ENCODE assay signal across 8 mouse cellular contexts in the genomic region with DNA sequence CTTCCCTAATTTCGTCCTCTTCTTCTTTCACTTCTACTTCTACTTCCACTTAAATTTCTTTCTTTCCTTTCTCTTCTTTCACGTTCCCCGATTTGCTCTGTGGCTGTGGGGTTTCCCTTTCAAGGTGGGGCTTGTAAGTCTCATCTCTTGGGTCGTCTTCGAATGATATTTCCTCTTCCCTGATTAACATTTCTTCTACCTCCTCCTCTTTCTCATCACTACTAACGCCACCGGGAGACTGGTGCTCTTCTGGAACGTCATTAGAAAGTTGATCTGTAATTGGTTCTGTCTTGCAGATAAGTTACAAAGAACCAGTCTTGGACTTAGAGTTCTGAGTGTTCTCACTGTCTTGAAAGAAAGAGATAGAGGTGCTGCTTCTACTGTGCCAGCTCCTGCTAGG. TPM values are rescaled to one million over a fixed set of nuclear protein-coding genes. Genes with fewer than 3 reads are reported as not detected.
DNase-seq lines count a peak whose midpoint lies in the region; ATAC-seq and TF ChIP-seq lines count a peak whose summit lies in the region.

No protein-coding gene starts in this region.

- peaks cover 0 to 2% of the 10 kb centered on the region in 2 experiments; a peak in 3 of 4 replicates for H3K27me3 ChIP-seq in MEL (ENCODE audit: control insufficient read depth in 1 of 2, insufficient read depth in 2 of 2, low read length in 2 of 2)
- peaks cover 7% of the 10 kb centered on the region; the same call in 1 of the 2 replicates for H3K27me3 ChIP-seq in hindbrain, embryonic 11.5 days (ENCODE audit: control insufficient read depth, insufficient read depth, low read length)

- no peak for TF ChIP-seq EP300 in MEL (IDR thresholded peaks at IDR 0.05; ENCODE audit: low read depth in 1 of 2, low read length in 2 of 2)

- no peaks in the 10 kb centered on the region for H3K79me2 ChIP-seq in MEL (ENCODE audit: control insufficient read depth, insufficient read depth, low read length, poor library complexity)

- TF ChIP-seq CTCF in gastrocnemius, adult 2 months (IDR thresholded peaks at IDR 0.05), result no peak
- TF ChIP-seq CTCF in MEL (IDR thresholded peaks at IDR 0.05 in 2 of 3, conservative IDR thresholded peaks at IDR 0.05 in 1 of 3; ENCODE audit: control insufficient read depth in 1 of 3, insufficient read depth in 1 of 3, low read depth in 2 of 3, low read length in 3 of 3, poor library complexity in 1 of 3, severe bottlenecking in 1 of 3), result no peak

- H3K36me3 ChIP-seq in MEL (ENCODE audit: control insufficient read depth in 1 of 2, insufficient read depth in 2 of 2, low read length in 2 of 2), result no peaks in the 10 kb centered on the region
- H3K36me3 ChIP-seq in hindbrain, embryonic 11.5 days (ENCODE audit: control insufficient read depth, insufficient read depth, low read length), result no peaks in the 10 kb centered on the region

- H3K4me1 ChIP-seq in MEL (ENCODE audit: control insufficient read depth in 1 of 2, insufficient read depth in 2 of 2, low read length in 2 of 2), result peaks cover 0 to 3% of the 10 kb centered on the region in 2 experiments; a peak in 1 of 4 replicates
- H3K4me1 ChIP-seq in hindbrain, embryonic 11.5 days (replicated peaks; ENCODE audit: control insufficient read depth, insufficient read depth, low read length), result no peaks in the 10 kb centered on the region

- intact Hi-C loops in gastrocnemius, adult 2 months (cut with DNase I), result no loop called here

- 0 out of 2 replicates have a peak, but pooled peaks have one; percentile 14 for ATAC-seq in hindbrain, embryonic 11.5 days (ENCODE audit: low FRiP score)
- ATAC-seq in megakaryocyte progenitor cell, adult 5-6 weeks (replicated peaks; ENCODE audit: poor library complexity), result peak; percentile 30; the same call in 1 of the 2 replicates
- no peak for ATAC-seq in erythroblast, adult 5-6 weeks (replicated peaks; ENCODE audit: low FRiP score, poor library complexity, severe bottlenecking)

- TF ChIP-seq POLR2A in MEL (IDR thresholded peaks at IDR 0.05; ENCODE audit: control insufficient read depth in 1 of 2, insufficient read depth in 1 of 2, low read depth in 1 of 2, low read length in 2 of 2, poor library complexity in 1 of 2), result no peak

- no peaks in the 10 kb centered on the region for H3K9me3 ChIP-seq in MEL (replicated peaks; ENCODE audit: insufficient read depth, low read length)
- H3K9me3 ChIP-seq in hindbrain, embryonic 11.5 days (ENCODE audit: control insufficient read depth, low read length), result no peaks in the 10 kb centered on the region

- H3K4me3 ChIP-seq in gastrocnemius, adult 2 months, result peak overlapping the region; percentile 69
- H3K4me3 ChIP-seq in MEL (ENCODE audit: control insufficient read depth in 1 of 2, insufficient read depth in 1 of 2, low read depth in 2 of 2, low read length in 2 of 2), result peak overlapping the region; percentile 51 to 67
- peak overlapping the region; percentile 49 for H3K4me3 ChIP-seq in hindbrain, embryonic 11.5 days (ENCODE audit: low read depth, low read length)

- H3K4me2 ChIP-seq in hindbrain, embryonic 11.5 days (replicated peaks; ENCODE audit: low read depth, low read length), result peak overlapping the region; percentile 86

- no peak for DNase-seq in gastrocnemius, adult 2 months
- no peak for DNase-seq in gastrocnemius, postnatal 25 days
- no peak for DNase-seq in MEL (ENCODE audit: low read depth, low spot score)
- DNase-seq in hindbrain, embryonic 11.5 days (ENCODE audit: low spot score), result peak; percentile 38
- DNase-seq in yolk sac, embryonic 10.5 days (ENCODE audit: low spot score), result no peak
- DNase-seq in cerebellum, adult 11 months, result no peak

- H3K9ac ChIP-seq in MEL (ENCODE audit: control insufficient read depth, low read depth, low read length, poor library complexity, severe bottlenecking), result no peak overlapping the region; the same call in 1 of the 2 replicates
- 0 out of 2 replicates have a peak overlapping the region, but pooled peaks have one; percentile 50 for H3K9ac ChIP-seq in hindbrain, embryonic 11.5 days (ENCODE audit: low read depth, low read length)

- 23% methylated on average over 8 of the region's 8 CpGs for WGBS in hindbrain, embryonic 11.5 days

- H3K27ac ChIP-seq in gastrocnemius, adult 2 months, result no peak overlapping the region
- no peak overlapping the region for H3K27ac ChIP-seq in MEL (ENCODE audit: control insufficient read depth, low read depth, low read length)
- H3K27ac ChIP-seq in hindbrain, embryonic 11.5 days (ENCODE audit: low read depth, low read length), result no peak overlapping the region

- TF ChIP-seq RAD21 in MEL (IDR thresholded peaks at IDR 0.05; ENCODE audit: low read depth, low read length), result no peak

TF ChIP-seq in MEL, 35 proteins besides CTCF, POLR2A, EP300 and RAD21:
- TF ChIP-seq NELFE (IDR thresholded peaks at IDR 0.05; ENCODE audit: low read depth, low read length) (no peak), SMC3 (IDR thresholded peaks at IDR 0.05; ENCODE audit: low read depth, low read length) (no peak), TBP (IDR thresholded peaks at IDR 0.05; ENCODE audit: low read depth, low read length) (no peak), JUND (IDR thresholded peaks at IDR 0.05; ENCODE audit: low read depth, low read length) (no peak), ZMIZ1 (IDR thresholded peaks at IDR 0.05; ENCODE audit: low read depth, low read length) (no peak), KAT2A (conservative IDR thresholded peaks at IDR 0.05; ENCODE audit: low read depth, low read length) (no peak), MAZ (IDR thresholded peaks at IDR 0.05; ENCODE audit: low read depth, low read length) (no peak), UBTF (IDR thresholded peaks at IDR 0.05; ENCODE audit: borderline replicate concordance, insufficient read depth, low read depth, low read length) (no peak), ZC3H11A (IDR thresholded peaks at IDR 0.05; ENCODE audit: low read depth, low read length) (no peak), MYB (IDR thresholded peaks at IDR 0.05; ENCODE audit: low read depth, low read length) (no peak)

RNA-seq across cellular contexts. Expression of a gene that starts 8.8 kb away (rescaled TPM):
- 10 to 100 TPM; 19.5 to 20.5 TPM for total RNA-seq in gastrocnemius, adult 2 months (2021)
- 10 to 100 TPM; 12.5 to 16.0 TPM for total RNA-seq in gastrocnemius, postnatal 25 days (2021)
- 106 and 109 TPM in 2 replicates for total RNA-seq in MEL (2012; rRNA removed)
- polyA plus RNA-seq in MEL (2012; ENCODE audit: insufficient read depth in 1 of 2, insufficient read length in 2 of 2, low read depth in 1 of 2, low replicate concordance in 2 of 2, missing spikeins in 1 of 2), result 100 to 1,000 TPM in 1 of 2 experiments, not detected in 1; 110 TPM
- polyA plus RNA-seq in hindbrain, embryonic 11.5 days (2014; fragmentation: Nextera tagmentation; extraction: Ambion mirVana), result 66.9 and 68.3 TPM in 2 replicates
- total RNA-seq in megakaryocyte progenitor cell, adult 5-6 weeks (2015), result 61.5 and 79.9 TPM in 2 replicates
- total RNA-seq in megakaryocyte progenitor cell, adult 5-6 weeks (2017), result 93.2 and 126 TPM in 2 replicates
- total RNA-seq in erythroblast, adult 5-6 weeks (2015; ENCODE audit: low replicate concordance), result 5.8 and 9.2 TPM in 2 replicates
- 9.6 and 14.7 TPM in 2 replicates for total RNA-seq in erythroblast, adult 5-6 weeks (2017; ENCODE audit: low replicate concordance)

RNA-seq across cellular contexts. Expression of a gene that starts 28.2 kb away (rescaled TPM):
- 1 to 10 TPM; 2.9 TPM for total RNA-seq in gastrocnemius, adult 2 months (2021)
- 1 to 10 TPM; 3.0 to 3.3 TPM for total RNA-seq in gastrocnemius, postnatal 25 days (2021)
- 1.6 and 2.2 TPM in 2 replicates for total RNA-seq in MEL (2012; rRNA removed)
- polyA plus RNA-seq in MEL (2012; ENCODE audit: insufficient read depth in 1 of 2, insufficient read length in 2 of 2, low read depth in 1 of 2, low replicate concordance in 2 of 2, missing spikeins in 1 of 2), result 10 to 100 TPM in 1 of 2 experiments, 1 to 10 TPM in 1; 3.5 to 42.2 TPM
- 0.85 and 1.7 TPM in 2 replicates for polyA plus RNA-seq in hindbrain, embryonic 11.5 days (2014; fragmentation: Nextera tagmentation; extraction: Ambion mirVana)
- total RNA-seq in megakaryocyte progenitor cell, adult 5-6 weeks (2015), result 2.1 and 3.2 TPM in 2 replicates
- 1.3 and 5.2 TPM in 2 replicates for total RNA-seq in megakaryocyte progenitor cell, adult 5-6 weeks (2017)
- total RNA-seq in erythroblast, adult 5-6 weeks (2015; ENCODE audit: low replicate concordance), result 3.8 TPM in 1 of 2 replicates, not detected in the other
- 0.26 and 0.42 TPM in 2 replicates for total RNA-seq in erythroblast, adult 5-6 weeks (2017; ENCODE audit: low replicate concordance)

RNA-seq across cellular contexts. Expression of a gene that starts 36.3 kb away (rescaled TPM):
- 1 to 10 TPM; 7.8 to 9.1 TPM for total RNA-seq in gastrocnemius, adult 2 months (2021)
- 1 to 10 TPM; 7.0 to 7.7 TPM for total RNA-seq in gastrocnemius, postnatal 25 days (2021)
- total RNA-seq in MEL (2012; rRNA removed), result 38.5 and 40.0 TPM in 2 replicates
- polyA plus RNA-seq in MEL (2012; ENCODE audit: insufficient read depth in 1 of 2, insufficient read length in 2 of 2, low read depth in 1 of 2, low replicate concordance in 2 of 2, missing spikeins in 1 of 2), result 100 to 1,000 TPM in 1 of 2 experiments, 10 to 100 TPM in 1; 79.6 to 490 TPM
- 72.1 and 76.7 TPM in 2 replicates for polyA plus RNA-seq in hindbrain, embryonic 11.5 days (2014; fragmentation: Nextera tagmentation; extraction: Ambion mirVana)
- total RNA-seq in megakaryocyte progenitor cell, adult 5-6 weeks (2015), result 83.4 and 106 TPM in 2 replicates
- 43.5 and 58.8 TPM in 2 replicates for total RNA-seq in megakaryocyte progenitor cell, adult 5-6 weeks (2017)
- 44.5 and 61.7 TPM in 2 replicates for total RNA-seq in erythroblast, adult 5-6 weeks (2015; ENCODE audit: low replicate concordance)
- 15.3 and 33.3 TPM in 2 replicates for total RNA-seq in erythroblast, adult 5-6 weeks (2017; ENCODE audit: low replicate concordance)

RNA-seq across cellular contexts. Expression of a gene that starts 36.4 kb away (rescaled TPM):
- 100 to 1,000 TPM; 106 to 111 TPM for total RNA-seq in gastrocnemius, adult 2 months (2021)
- total RNA-seq in gastrocnemius, postnatal 25 days (2021), result 100 to 1,000 TPM in 1 of 2 experiments, 10 to 100 TPM in 1; 84.4 to 104 TPM
- total RNA-seq in MEL (2012; rRNA removed), result 222 and 230 TPM in 2 replicates
- 100 to 1,000 TPM; 200 to 445 TPM for polyA plus RNA-seq in MEL (2012; ENCODE audit: insufficient read depth in 1 of 2, insufficient read length in 2 of 2, low read depth in 1 of 2, low replicate concordance in 2 of 2, missing spikeins in 1 of 2)
- polyA plus RNA-seq in hindbrain, embryonic 11.5 days (2014; fragmentation: Nextera tagmentation; extraction: Ambion mirVana), result 275 and 283 TPM in 2 replicates
- 151 and 162 TPM in 2 replicates for total RNA-seq in megakaryocyte progenitor cell, adult 5-6 weeks (2015)
- 167 and 190 TPM in 2 replicates for total RNA-seq in megakaryocyte progenitor cell, adult 5-6 weeks (2017)
- 49.4 and 56.0 TPM in 2 replicates for total RNA-seq in erythroblast, adult 5-6 weeks (2015; ENCODE audit: low replicate concordance)
- 54.1 and 59.2 TPM in 2 replicates for total RNA-seq in erythroblast, adult 5-6 weeks (2017; ENCODE audit: low replicate concordance)
